Mouse (Mus musculus) brain, embryonic 14.5 days (tissue): Measurements from ENCODE around the gene Xirp2. TPM values are rescaled to one million over a fixed set of nuclear protein-coding genes. Genes with fewer than 3 reads are reported as not detected.

Experiments
- DNase-seq: peaks from one replicate; pipeline ENCODE4 v3.0.0-alpha.2; 2011; ENCODE audit warnings: low read depth
- CTCF ChIP-seq: fragments of 200-500 bp; IDR thresholded peaks from 2 replicates; pipeline ENCODE4 v1.5.1; 2012; ENCODE audit warnings: inconsistent platforms, mild to moderate bottlenecking, moderate library complexity, borderline replicate concordance; ENCODE audit not compliant: insufficient read depth, insufficient read length; ENCODE audit errors: extremely low read depth
- POLR2A ChIP-seq: fragments of 200-500 bp; IDR thresholded peaks from 2 replicates; pipeline ENCODE4 v1.6.1; 2012; ENCODE audit warnings: mild to moderate bottlenecking, inconsistent platforms, borderline replicate concordance; ENCODE audit not compliant: poor library complexity, insufficient read depth, insufficient read length, severe bottlenecking; ENCODE audit errors: extremely low read depth
- polyA plus RNA-seq: library from polyadenylated mRNA; depleted of rRNA; stranded (reverse); fragments of >200 nt; gene quantifications from 2 replicates; pipeline ENCODE4 v1.2.3, GENCODE M21; 2012

Gene Xirp2
- polyA plus RNA-seq, 1 experiment, result not detected

- TF ChIP-seq CTCF, result no peak
- no peak for TF ChIP-seq POLR2A
- no peak for DNase-seq
These were observed 40.9 kb downstream of the Xirp2 start for GRCm38 (mm10) chr2:67486721-67487120.

DNA sequence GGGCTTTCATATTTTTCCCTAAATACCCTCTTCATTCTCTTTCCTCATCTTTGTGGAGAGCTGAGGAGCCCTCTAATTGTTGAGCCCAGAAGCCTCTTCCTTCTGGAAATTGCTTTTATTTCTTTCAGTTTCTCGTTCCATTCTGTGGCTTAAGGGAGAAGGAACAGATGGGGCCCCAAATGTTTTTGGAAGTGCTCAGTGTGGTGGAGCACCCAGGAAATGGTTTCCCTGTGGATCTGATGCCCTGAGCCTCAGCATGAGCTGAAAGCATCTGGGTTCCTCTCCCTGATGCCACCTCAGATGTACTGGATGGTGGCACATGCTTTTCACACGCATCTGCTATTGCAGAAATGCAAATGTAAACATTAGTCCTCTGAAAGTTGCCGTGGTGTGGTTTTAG is 41.4 kb downstream of the Xirp2 start:
- TF ChIP-seq POLR2A, result no peak
- no peak for TF ChIP-seq CTCF
- no peak for DNase-seq

DNA sequence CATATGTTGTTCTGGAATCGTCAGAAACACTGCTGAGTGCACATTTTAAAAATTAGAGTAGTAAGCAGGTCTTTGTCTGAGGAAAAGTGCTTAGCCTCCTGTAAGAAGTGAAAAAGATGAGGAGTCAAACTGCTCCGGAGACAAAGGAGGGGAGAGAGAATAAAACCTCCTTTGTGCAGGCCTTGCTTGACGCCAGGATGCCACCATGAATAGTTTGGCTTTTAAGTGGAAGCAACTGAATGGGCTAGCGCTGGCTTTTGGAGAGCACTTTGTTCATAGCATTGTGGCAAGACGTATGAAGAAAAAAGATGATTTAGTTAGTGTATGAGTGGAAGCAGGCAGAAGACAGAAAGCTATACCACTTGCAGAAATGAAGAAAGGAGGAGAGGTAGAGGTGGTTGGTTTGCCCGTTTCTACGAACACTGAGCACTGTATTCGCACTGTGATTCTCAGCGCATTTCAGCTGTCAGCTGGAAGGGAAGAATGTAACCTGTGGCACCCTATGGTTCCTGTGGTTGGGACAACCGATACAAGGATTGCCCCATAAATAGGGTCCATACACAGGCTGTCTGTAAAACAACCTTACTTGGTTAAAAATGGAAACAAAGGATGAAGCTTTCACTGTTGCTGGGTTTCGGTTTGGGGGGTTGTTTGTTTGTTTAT is 42.8 kb downstream of the Xirp2 start:
- TF ChIP-seq CTCF, result no peak
- TF ChIP-seq POLR2A, result no peak
- DNase-seq, result peak; percentile 70

DNA sequence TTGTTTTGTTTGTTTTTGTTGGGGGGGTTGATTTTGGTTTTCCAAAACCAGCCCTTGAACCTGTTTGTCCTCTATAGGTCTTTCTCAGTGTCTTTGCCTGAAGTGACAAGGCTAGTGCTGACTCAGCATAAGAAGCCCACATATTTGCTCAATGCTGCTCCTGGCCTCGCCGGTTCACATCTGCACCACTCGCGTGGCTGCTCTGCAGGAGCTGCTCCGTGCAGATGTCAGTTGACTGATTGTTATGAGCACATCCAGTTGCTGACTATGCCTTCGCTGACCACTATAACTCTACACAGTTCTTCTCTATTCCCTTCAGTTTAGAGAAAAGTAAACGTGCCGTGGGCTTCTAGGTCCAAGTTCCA is 43.3 kb downstream of the Xirp2 start:
- DNase-seq, result peak; percentile 27
- TF ChIP-seq POLR2A, result no peak
- TF ChIP-seq CTCF, result no peak

GRCm38 (mm10) chr2:67505457-67505856 is 59.7 kb downstream of the Xirp2 start:
- no peak for DNase-seq
- no peak for TF ChIP-seq CTCF

GRCm38 (mm10) chr2:67516405-67516804 is 70.6 kb downstream of the Xirp2 start:
- no peak for TF ChIP-seq CTCF
- no peak for TF ChIP-seq POLR2A
- DNase-seq, result no peak

GRCm38 (mm10) chr2:67535347-67535746 is 89.5 kb downstream of the Xirp2 start:
- DNase-seq, result no peak
- no peak for TF ChIP-seq POLR2A
- no peak for TF ChIP-seq CTCF

DNA sequence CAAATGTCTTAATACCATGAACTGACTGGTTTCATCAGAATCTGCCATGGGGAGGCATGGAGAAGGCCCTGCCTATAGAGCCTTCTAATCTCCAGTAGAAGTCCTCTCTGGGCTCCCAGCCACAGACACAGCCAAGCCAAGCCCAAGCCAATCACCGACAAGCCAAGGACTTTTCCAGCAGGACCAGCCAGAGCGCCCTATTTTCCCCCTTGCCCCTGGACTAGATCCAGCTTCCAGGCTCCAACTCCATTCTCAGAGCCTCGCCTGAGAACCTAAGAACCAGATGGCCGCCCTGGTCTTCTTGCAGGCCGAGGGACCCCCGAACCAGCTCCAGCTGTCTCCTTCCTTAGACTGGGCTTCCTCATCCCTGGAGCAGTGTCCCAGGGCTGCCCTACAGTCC is 93.6 kb downstream of the Xirp2 start:
- no peak for DNase-seq
- TF ChIP-seq CTCF, result no peak
- no peak for TF ChIP-seq POLR2A

DNA sequence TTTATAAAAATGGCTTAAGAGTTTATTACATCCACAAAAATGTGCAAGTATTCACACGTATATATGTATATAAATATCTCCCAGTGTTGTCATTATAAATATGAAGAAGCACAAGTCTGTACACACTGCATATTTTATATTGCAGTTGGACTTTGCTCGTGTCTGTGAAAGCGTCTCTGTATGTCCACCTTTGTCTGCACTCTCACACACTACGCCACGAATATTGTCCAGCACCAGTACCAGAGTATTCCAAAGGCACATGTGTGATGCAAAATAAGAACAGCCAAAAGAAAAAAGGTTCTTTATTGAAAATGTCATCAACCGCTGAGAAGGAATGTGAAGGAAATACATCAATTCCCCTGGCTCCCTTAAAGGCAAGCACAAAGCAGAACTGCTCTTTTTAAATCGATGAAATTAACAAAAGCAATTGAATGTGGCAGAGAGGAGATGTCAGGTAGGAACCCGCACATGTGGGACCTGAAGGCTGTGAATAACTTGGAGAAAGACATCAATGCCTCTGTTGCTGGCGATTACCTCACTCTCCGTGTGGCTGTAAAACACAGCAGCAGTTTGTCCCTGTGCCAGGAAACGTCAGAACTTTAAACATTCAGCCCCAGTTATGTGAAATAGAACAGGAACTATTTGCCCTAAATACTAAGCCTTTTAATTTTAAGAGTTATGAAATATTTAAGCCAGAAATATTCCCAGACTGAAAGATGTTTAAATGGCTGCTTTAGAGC is 96.3 kb downstream of the Xirp2 start:
- no peak for TF ChIP-seq CTCF
- TF ChIP-seq POLR2A, result no peak
- DNase-seq, result peak; percentile 71

GRCm38 (mm10) chr2:67544426-67544825 is 98.6 kb downstream of the Xirp2 start:
- TF ChIP-seq CTCF (no peak), POLR2A (no peak)
- no peak for DNase-seq

DNA sequence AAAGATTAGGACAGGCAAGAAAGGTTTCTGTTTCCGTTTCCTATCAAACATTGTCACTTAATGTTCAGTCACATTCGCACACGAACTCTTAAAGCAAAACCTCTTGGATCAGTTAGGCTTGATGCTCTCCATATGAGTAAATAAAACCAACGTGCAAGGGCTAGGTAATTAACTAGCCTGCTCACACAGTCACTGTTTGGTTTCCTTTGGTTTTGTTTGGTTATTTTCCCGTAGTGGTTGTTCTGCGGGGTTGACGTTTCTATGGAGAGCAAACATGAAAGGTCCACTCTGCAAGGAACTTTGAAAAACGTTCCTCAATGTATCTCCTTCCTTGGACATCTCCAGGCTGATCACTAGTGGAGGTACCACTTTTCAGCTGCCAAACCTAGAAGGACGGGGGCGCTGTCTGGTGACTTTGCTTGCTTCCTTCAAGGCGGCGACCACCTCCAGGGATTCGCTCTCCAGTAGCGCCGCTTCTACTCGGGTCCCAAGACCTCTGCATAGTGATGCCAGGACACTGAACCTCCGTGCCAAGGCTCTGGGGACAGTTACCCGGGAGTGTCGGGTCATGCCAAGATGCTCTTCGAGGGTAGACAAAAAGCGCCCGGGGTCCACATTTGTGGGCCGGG is 119.2 kb downstream of the Xirp2 start:
- peak; percentile 92 for DNase-seq
- TF ChIP-seq POLR2A (no peak), CTCF (peak; percentile 47)

DNA sequence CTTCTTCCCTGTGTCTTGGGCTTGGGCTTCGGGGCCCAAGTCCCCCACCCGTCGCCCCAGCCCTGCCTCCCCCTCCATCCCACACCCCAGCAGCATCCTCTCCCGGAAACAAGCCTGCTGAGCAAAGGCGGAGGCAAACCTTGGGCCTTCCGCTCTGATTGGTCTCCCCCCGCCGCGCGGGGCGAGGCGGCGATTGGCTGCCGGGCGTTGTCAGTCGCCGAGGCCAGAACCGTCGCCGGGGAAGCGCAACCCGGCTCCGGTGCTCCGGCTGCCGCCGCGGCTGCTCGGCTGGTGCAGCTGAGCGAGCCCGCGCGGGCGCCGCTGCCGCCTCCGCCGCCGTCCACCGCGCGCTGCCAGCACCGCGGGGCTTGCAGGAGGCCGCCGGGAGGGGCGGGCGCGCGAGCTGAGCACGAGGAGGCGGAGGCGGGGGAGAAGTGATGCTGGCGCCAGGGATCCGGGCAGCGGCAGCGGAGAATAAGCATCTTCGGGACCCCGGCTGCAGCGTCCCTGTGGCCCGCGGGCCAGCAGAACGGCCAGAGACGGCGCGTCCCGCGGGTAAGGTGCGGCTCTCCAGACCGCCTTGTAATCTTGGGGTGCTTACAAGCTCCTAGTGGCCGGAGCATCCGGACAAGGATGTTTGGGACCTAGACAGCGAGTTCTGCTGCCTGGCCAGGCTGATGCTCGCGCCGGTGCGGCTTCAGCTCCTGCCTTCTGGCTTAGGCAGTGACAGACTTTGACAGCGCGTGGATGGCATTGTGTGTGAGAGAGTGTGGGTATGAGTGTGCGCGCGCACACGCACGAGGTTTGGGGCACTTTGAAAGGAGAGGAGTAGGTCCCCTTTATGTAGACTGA is 119.9 kb downstream of the Xirp2 start, which contains the start of gene B3galt1:
Gene B3galt1, plus strand, starts transcription at position 392 of the 852 bp plus-strand sequence.
- TF ChIP-seq POLR2A (peak; percentile 86), CTCF (no peak)
- DNase-seq, result peak; percentile 98
